Mouse (Mus musculus) naive thymus-derived CD4-positive, alpha-beta T cell, adult 5 months (primary cell): Measurements from ENCODE around the gene Pip. TPM values are rescaled to one million over a fixed set of nuclear protein-coding genes. Genes with fewer than 3 reads are reported as not detected.

ENCODE experiments used
- polyA plus RNA-seq: library from polyadenylated mRNA; unstranded; fragments of 100-300 nt; shearing (Covaris generic); gene quantifications from one replicate; pipeline ENCODE4 v1.2.1, GENCODE M21; 2017

Pip gene
- polyA plus RNA-seq, result not detected

GRCm38 (mm10) chr6:41847235-41847634, at the start of gene Pip:
Pip (plus strand) TSS chr6:41847535.

GRCm38 (mm10) chr6:41852689-41853088, 5.4 kb downstream of the Pip start, which contains the start of gene Sval2:
Sval2 (plus strand) TSS chr6:41852989.

Other genes with a start within 250 kb of the Pip start
- 38.5 TPM for gene Ephb6, start 242.1 kb upstream of the Pip start, polyA plus RNA-seq
- 0.51 TPM for gene Trpv6, start 211.1 kb upstream of the Pip start, polyA plus RNA-seq
- gene Trpv5, start 166.8 kb upstream of the Pip start, polyA plus RNA-seq, result 0.14 TPM
- gene Llcfc1, start 163.1 kb upstream of the Pip start, polyA plus RNA-seq, result not detected
- gene Kel, start 143.2 kb upstream of the Pip start, polyA plus RNA-seq, result not detected
- not detected for gene Olfr459, start 72.4 kb upstream of the Pip start, polyA plus RNA-seq
- not detected for gene Sval2, start 5.5 kb downstream of the Pip start, polyA plus RNA-seq
- not detected for gene Sval1, start 104.1 kb downstream of the Pip start, polyA plus RNA-seq
- not detected for gene Sval3, start 120.6 kb downstream of the Pip start, polyA plus RNA-seq
- gene Sva, start 190.9 kb downstream of the Pip start, polyA plus RNA-seq, result not detected